Mouse (Mus musculus): ENCODE measurements around the gene Odf3l1.
A peak's percentile ranks its signal among the peaks of the same experiment; 100 is the strongest.

The Odf3l1 gene

GRCm38 (mm10) chr9:56881539-56882082 is 17.1 kb upstream of the Odf3l1 start:
- no peak for DNase-seq (ENCODE audit: low spot score in 2 of 2)

- no peak for DNase-seq (ENCODE audit: low spot score in 2 of 2)
Observed at GRCm38 (mm10) chr9:56880790-56881189, 16.3 kb upstream of the Odf3l1 start.

DNA sequence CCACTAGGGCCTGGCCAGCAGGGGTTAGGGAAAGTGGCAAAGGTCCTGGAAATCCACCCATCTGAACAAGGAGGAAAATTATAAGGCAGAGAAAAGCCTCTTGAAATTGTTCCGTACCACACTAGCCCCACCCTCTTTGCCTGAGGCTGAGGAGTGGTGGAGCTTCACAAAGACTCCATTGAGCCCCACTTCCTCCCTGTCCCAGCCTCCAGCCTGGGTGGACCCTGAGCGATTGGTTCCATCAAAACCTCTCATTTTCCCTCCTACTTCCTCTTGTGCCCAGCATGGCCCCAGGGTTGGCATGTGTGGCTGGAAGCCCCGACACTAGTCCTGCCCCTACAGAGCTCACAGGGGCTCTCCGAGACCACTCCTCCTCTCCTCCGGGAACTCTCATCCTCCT is 12.8 kb upstream of the Odf3l1 start:
- no peak for DNase-seq (ENCODE audit: low spot score in 2 of 2)

DNA sequence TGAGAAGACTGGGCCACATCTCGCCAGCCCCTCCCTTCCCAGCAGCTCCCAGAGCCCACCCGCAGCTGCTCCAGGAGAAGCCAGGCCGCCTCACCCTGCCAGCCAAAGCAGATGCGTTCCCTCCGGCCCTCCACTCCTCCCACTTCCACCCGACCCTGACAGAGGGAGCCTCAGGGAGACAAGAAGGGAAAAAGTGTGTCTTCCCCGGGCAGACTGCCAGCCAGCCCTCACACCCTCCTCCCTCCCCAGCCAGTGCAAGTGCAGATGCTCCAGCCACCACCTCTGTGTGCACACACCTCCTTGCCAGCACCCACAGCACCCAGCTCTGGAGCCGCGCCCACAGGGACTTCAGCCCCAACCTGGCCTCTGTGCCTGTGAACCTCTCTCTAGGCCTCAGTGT is 12.3 kb upstream of the Odf3l1 start:
- DNase-seq (ENCODE audit: low spot score in 2 of 2): no peak

- no peak for DNase-seq (ENCODE audit: low spot score in 2 of 2)
Observed at GRCm38 (mm10) chr9:56873097-56873496, 8.6 kb upstream of the Odf3l1 start.

- DNase-seq (ENCODE audit: low spot score in 2 of 2): no peak
Observed at GRCm38 (mm10) chr9:56872105-56872903, 7.8 kb upstream of the Odf3l1 start.

DNA sequence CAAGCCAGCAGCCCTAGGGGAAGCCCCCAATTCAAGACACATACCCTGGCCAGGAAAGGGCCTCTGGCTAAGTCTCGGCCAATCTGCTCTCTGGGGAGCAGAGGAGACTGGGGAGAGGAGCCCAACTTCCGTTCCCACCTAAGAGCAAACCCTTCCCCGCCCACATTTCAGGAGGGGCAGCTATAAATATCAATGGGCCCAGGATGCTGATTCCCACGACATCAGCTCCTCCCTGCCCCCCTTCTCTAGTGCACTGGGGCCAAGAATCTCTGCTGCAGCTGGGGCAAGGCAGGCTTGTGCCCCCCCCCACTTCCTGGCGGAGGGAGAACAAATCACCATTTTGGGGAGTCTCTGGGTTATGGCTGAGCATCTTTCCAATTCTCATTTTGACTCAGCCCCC is 6.7 kb upstream of the Odf3l1 start:
- DNase-seq (ENCODE audit: low spot score in 2 of 2): no peak

DNA sequence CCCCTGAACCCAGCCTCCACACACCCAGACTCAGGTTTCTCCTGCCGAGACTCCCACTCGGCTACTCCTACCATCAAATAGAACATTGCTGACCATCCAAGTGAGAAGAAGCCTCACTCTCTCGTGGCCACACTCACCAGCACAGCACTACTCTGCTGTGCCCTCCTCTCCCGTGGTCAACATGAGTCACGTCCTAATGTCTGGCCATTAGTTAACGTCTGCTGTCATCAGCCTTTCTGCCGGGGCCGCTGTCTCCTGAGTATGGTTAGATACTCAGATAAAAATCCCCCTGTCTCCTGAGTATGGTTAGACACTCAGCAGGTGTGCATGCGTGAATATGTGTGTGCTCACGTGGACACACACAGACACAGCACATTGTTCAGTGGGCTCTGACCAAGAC is 6.3 kb upstream of the Odf3l1 start:
- DNase-seq (ENCODE audit: low spot score in 2 of 2): no peak

GRCm38 (mm10) chr9:56869552-56869951 is 5.1 kb upstream of the Odf3l1 start:
- no peak for DNase-seq (ENCODE audit: low spot score in 2 of 2)

DNA sequence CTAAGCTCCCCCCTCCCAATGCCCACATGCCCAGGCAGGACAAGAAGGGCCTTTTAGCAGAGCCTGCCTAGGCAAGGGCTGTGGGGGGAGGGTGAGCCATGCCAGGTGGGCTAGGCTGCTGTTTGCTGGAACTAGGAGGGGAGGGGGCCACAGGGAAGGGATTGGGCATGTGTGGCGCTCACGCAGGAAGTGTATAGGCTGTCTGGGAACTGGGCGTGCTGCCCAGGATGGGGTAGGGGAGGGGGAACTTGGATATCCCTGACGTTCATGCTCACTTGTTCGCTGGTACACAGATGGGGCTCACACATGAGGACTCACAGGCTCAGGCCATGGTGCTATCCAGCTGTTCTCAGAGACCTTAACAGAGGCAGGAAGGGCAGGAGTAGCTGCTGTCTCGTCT is 3.8 kb upstream of the Odf3l1 start:
- DNase-seq (ENCODE audit: low spot score in 2 of 2): no peak

- DNase-seq (ENCODE audit: low spot score in 2 of 2): no peak
Observed at GRCm38 (mm10) chr9:56866430-56866829, 2.0 kb upstream of the Odf3l1 start.

DNA sequence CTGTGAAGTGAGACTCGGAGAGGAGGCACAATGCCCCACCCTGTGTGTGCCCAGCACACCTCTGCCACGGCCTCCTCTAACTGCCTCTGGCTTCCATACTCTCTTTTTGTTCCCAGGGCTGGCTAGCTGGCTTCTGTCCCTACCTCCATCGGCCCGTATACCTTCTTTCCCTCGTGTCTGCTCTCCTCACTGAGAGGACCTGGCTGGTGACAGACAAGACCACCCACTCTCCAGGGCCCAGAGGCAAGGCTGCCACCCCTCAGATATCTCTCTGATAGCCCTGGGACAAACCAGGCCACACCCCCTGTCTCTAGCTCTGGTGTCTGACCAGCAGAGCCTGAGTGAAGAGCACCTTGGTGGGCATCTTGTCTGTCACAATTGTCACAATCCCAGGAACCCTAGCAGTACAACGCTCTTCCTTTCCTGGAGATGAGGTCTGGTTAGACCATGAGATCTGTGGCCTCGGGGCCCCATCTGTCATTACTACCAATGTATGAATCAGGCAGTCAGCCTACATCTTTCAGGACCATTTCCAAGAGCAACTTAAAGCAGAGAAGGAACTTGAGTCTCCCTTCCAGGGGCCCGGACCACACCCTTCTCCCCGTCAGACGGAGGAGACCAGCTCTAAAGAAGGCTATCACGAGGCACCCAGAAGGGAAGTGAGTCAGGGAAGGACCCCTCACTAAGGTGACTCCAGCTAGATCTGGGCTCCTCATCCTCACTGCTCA is 1.4 kb upstream of the Odf3l1 start:
- no peak for DNase-seq (ENCODE audit: low spot score in 2 of 2)

GRCm38 (mm10) chr9:56864832-56865231 is 353 bp upstream of the Odf3l1 start, which contains the start of gene Cspg4:
Gene Cspg4 (plus strand): TSS chr9:56865033.
- no peak for DNase-seq (ENCODE audit: low spot score in 2 of 2)

DNA sequence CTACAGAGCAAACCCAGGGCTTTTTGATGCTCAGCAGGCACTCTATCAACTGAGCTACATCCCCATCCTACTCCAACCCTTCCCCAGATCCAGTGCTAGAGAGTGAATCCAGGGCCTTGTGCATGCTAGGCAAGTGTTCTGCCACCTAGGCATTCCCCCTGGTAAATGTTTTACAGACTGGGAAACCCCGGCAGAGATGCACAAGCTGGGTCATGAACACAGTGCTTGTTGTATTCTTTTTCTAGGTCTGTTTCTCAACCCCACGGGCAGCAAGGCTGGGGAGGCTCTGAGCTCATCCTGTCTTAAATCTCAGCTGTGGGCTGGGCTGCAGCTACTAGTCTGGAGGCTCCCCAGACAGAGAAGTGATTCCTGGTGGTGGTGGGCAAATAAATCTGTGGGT is 1.6 kb downstream of the Odf3l1 start:
- DNase-seq (ENCODE audit: low spot score in 2 of 2): no peak

- no peak for DNase-seq (ENCODE audit: low spot score in 2 of 2)
Observed at GRCm38 (mm10) chr9:56860486-56861269, 3.8 kb downstream of the Odf3l1 start.

DNA sequence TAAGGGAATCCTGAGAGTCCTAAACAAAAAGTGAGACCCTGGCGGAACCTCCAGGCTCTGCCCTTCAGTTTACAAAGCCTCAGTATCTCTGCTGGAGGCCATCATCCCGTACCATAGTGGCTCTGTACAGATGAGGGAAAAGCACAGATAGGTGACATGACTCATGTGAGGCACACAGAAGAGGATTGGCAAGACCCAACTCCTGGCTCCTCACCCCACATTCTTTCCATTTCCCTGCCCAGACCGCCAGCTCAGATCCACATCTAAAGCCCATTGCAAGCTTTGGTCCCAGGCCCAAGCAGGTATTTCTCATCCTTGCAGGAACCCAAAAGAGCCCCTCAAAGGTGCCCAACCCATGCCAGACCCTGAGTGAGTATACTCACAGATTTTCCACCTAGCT is 4.4 kb downstream of the Odf3l1 start:
- no peak for DNase-seq (ENCODE audit: low spot score in 2 of 2)

DNA sequence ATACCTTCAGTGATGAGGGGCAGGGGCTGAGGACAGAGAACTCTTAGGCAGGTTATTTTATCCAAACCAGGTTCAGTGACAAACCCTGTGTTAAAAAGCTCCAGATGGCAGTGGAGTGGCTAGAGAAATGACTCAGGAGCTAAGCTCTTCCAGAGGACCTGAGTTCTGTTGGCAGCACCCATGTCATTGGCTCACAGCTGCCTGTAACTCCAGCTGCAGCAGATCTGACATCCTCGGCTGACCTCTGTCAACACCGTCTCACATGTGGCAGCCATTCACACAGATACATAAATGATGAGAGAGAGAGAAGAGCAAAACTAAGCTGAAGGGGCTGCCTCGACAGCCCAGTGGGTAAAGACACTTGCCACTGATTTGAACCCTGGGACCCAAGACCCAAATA is 7.0 kb downstream of the Odf3l1 start:
- no peak for DNase-seq (ENCODE audit: low spot score in 2 of 2)

DNA sequence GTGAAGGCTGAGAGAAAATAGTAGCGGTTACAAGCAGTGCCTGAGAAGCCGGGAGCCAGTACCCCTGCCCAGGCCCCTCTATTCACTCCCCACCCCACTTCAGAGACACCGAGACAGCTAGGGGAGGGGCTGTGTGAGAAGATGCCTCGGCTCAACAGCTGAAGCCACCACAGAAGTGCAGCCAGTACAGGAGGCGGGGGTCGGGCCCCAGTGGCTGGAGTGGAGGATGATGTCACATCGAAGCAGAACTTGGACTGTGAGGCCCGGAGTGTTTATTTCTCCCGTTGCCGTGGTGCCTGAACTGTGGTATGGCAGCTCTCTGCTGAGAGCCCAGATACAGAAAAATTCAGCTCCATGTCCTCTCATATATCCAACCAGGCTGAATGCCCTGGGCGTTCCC is 12.7 kb downstream of the Odf3l1 start:
- no peak for DNase-seq (ENCODE audit: low spot score in 2 of 2)

- no peak for DNase-seq (ENCODE audit: low spot score in 2 of 2)
Observed at GRCm38 (mm10) chr9:56850905-56851252, 13.6 kb downstream of the Odf3l1 start.

DNA sequence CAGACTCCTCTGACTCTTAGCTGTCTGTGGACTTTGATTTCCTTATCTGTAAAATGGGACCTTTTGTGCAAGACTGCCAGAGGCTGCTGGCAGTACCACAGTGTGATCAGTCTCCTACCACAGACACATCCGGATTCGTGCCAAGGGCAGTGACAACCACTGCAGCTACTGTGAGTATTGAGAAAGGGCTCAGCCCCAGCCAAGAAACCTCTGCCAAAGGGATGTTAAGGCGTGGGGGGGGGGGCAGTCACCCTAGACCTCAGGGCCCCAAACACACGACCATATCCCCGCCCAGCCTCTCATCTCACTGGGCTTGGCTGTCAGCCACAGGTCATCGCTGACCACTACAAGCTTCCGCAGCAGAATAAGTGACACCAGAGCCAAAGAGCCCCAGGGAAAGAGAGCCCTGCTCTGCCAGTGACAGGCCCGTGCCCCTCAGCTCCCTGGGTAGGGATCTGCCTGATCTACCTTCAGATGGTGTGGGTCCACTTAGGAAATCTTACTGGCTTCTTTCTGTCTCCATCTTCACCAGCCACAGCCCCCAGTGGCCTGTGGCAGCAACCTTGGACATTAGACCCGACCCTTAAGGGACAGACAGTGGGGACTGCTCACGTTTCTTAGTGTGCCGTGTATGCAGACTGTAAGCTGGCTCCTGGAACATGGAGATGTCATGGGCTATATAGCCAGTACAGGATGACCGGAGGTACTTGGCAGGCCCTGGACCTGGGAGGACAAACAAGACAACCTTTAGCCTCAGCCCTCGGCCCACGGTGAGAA is 14.2 kb downstream of the Odf3l1 start:
- DNase-seq (ENCODE audit: low spot score in 2 of 2): no peak

- DNase-seq (ENCODE audit: low spot score in 2 of 2): peak; percentile 12 to 16
Observed at GRCm38 (mm10) chr9:56847523-56847922, 17.0 kb downstream of the Odf3l1 start.

- DNase-seq (ENCODE audit: low spot score in 2 of 2): no peak
Observed at GRCm38 (mm10) chr9:56844644-56845043, 19.8 kb downstream of the Odf3l1 start.

Measured in natural killer cell, adult 2 months (primary cell).